Comparison of ENCODE assay signal across 9 mouse cellular contexts in the genomic region with DNA sequence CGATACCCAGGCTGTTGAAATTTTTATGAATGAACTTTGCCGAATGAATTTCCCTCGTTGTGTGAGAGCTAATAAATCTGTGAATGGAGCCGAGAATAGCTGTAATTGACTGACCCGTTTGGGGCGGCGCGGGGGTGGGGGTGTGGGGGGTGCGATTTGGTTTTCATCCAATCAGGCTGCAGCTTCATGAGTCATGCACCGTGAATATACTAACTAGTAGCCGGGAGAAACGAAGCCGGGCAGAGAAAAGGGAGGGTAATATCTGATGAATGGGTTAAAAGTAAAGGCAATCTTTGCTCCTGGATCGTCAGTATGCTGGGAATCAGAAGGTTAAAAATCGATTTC. TPM values are rescaled to one million over a fixed set of nuclear protein-coding genes. Genes with fewer than 3 reads are reported as not detected.
A peak's percentile ranks its signal among the peaks of the same experiment; 100 is the strongest.
DNase-seq lines count a peak whose midpoint lies in the region; ATAC-seq lines count a peak whose summit lies in the region.
"Had no signal": no experiment of that assay in that cellular context is flagged by ENCODE, and none has a peak within 500 bp of the region (broad histone marks: within the 10 kb centered on the region; RNA-seq: fewer than 3 reads in every experiment).

A gene (minus strand): TSS at position 63 of the 345 bp plus-strand sequence.

- peak within 1 kb of the TSS; percentile 96 for H3K4me2 ChIP-seq in embryonic facial prominence, embryonic 11.5 days (ENCODE audit: low read depth, low read length)
- H3K4me2 ChIP-seq in hindbrain, embryonic 14.5 days (replicated peaks): peak within 1 kb of the TSS; percentile 100

- H3K4me3 ChIP-seq in embryonic facial prominence, embryonic 11.5 days (ENCODE audit: low read depth, low read length): peak within 1 kb of the TSS; percentile 49
- peak within 1 kb of the TSS; percentile 49 for H3K4me3 ChIP-seq in hindbrain, embryonic 14.5 days (replicated peaks; ENCODE audit: low read length)
- H3K4me3 ChIP-seq: erythroblast, embryonic 14.5 days had no signal

- intact Hi-C loops in left cerebral cortex, postnatal 14 days (cut with DNase I): no loop called here

- H3K9ac ChIP-seq in embryonic facial prominence, embryonic 11.5 days (replicated peaks; ENCODE audit: low read length): peak within 1 kb of the TSS; percentile 50
- peak within 1 kb of the TSS; percentile 64 for H3K9ac ChIP-seq in hindbrain, embryonic 14.5 days

- H3K4me1 ChIP-seq in embryonic facial prominence, embryonic 11.5 days (ENCODE audit: control insufficient read depth, insufficient read depth, low read length): no peaks in the 10 kb centered on the region
- peaks cover 15% of the 10 kb centered on the region; the same call in 1 of the 2 replicates for H3K4me1 ChIP-seq in hindbrain, embryonic 14.5 days (replicated peaks; ENCODE audit: control insufficient read depth, insufficient read depth, low read length)

- no peaks in the 10 kb centered on the region for H3K36me3 ChIP-seq in embryonic facial prominence, embryonic 11.5 days (replicated peaks; ENCODE audit: control insufficient read depth, insufficient read depth, low read depth, low read length)
- H3K36me3 ChIP-seq in hindbrain, embryonic 14.5 days (replicated peaks; ENCODE audit: control insufficient read depth, insufficient read depth): no peaks in the 10 kb centered on the region

- WGBS in embryonic facial prominence, embryonic 11.5 days: under 1% methylated on average over 15 of the region's 15 CpGs
- under 1% methylated on average over 15 of the region's 15 CpGs for WGBS in hindbrain, embryonic 14.5 days

- ATAC-seq in embryonic facial prominence, embryonic 11.5 days (replicated peaks; ENCODE audit: insufficient number of reproducible peaks, low FRiP score, low TSS enrichment, low read depth): peak; percentile 58
- peak; percentile 87 for ATAC-seq in hindbrain, embryonic 14.5 days (ENCODE audit: low FRiP score)

- H3K27me3 ChIP-seq in embryonic facial prominence, embryonic 11.5 days (ENCODE audit: control insufficient read depth, insufficient read depth, low read length): peaks cover 24% of the 10 kb centered on the region
- peaks cover 15% of the 10 kb centered on the region for H3K27me3 ChIP-seq in hindbrain, embryonic 14.5 days (ENCODE audit: control insufficient read depth, insufficient read depth, low read length)

- no peak within 1 kb of the TSS for H3K27ac ChIP-seq in embryonic facial prominence, embryonic 11.5 days (replicated peaks; ENCODE audit: low read depth, low read length)
- H3K27ac ChIP-seq in hindbrain, embryonic 14.5 days: peak within 1 kb of the TSS; percentile 76

- H3K9me3 ChIP-seq in embryonic facial prominence, embryonic 11.5 days (replicated peaks; ENCODE audit: control insufficient read depth, low read length): no peaks in the 10 kb centered on the region
- no peaks in the 10 kb centered on the region for H3K9me3 ChIP-seq in hindbrain, embryonic 14.5 days (ENCODE audit: control insufficient read depth, low read length)

- DNase-seq in left cerebral cortex, postnatal 14 days (ENCODE audit: low spot score in 2 of 2): peak; percentile 21 to 38
- no peak for DNase-seq in left cerebral cortex, adult 8-10 months (ENCODE audit: low spot score in 2 of 2)
- peak; percentile 82 for DNase-seq in NIH3T3 (ENCODE audit: low read depth)
- DNase-seq in embryonic facial prominence, embryonic 11.5 days (ENCODE audit: low spot score): peak; percentile 65
- peak; percentile 75 for DNase-seq in hindbrain, embryonic 14.5 days (ENCODE audit: low spot score)
- peak; percentile 21 for DNase-seq in lung, postnatal 10 days
- DNase-seq in thymus, postnatal 25 days: no peak
- no peak for DNase-seq in natural killer cell, adult 2 months (ENCODE audit: low spot score in 2 of 2)

RNA-seq across cellular contexts. Expression of the gene that starts here (rescaled TPM):
- total RNA-seq in left cerebral cortex, postnatal 14 days (2021): 1 to 10 TPM; 4.9 to 5.5 TPM
- total RNA-seq in left cerebral cortex, adult 8-10 months (2022): 1 to 10 TPM; 4.5 to 5.7 (median 5.4) TPM
- polyA plus RNA-seq in embryonic facial prominence, embryonic 11.5 days (2014; fragmentation: Nextera tagmentation; extraction: Ambion mirVana): 1.2 and 1.3 TPM in 2 replicates
- 3.3 and 3.8 TPM in 2 replicates for polyA plus RNA-seq in hindbrain, embryonic 14.5 days (2014; fragmentation: Nextera tagmentation; extraction: Ambion mirVana)

Comparison
In these comparisons a context has a peak if more than half of its experiments do, and no peak if none do; other contexts are left out.
1. DNase-seq: peak in left cerebral cortex, postnatal 14 days (2 of 2), NIH3T3 (single experiment), embryonic facial prominence, embryonic 11.5 days (single experiment), hindbrain, embryonic 14.5 days (single experiment) and lung, postnatal 10 days (single experiment); none in left cerebral cortex, adult 8-10 months (0 of 2), thymus, postnatal 25 days (single experiment) and natural killer cell, adult 2 months (0 of 2).